Mouse (Mus musculus) hindbrain, embryonic 16.5 days (tissue): ENCODE data around the gene BC048562. TPM values are rescaled to one million over a fixed set of nuclear protein-coding genes. Genes with fewer than 3 reads are reported as not detected.
A peak's percentile ranks its signal among the peaks of the same experiment; 100 is the strongest.

Source experiments
- ATAC-seq: fragments of 200-750 bp; cut with Nextera tagmentation; 2 replicates; pipeline ENCODE4 v1.8.0; 2017; ENCODE audit warnings: moderate TSS enrichment, moderate library complexity
- H3K27ac ChIP-seq: fragments of 300-500 bp; sonication (generic); 2 replicates; pipeline ENCODE4 v1.5.1; 2014; ENCODE audit warnings: low read depth, mild to moderate bottlenecking, control low read depth, low read length, moderate library complexity
- H3K27me3 ChIP-seq: fragments of 300-500 bp; sonication (generic); replicated peaks from 2 replicates; pipeline ENCODE4 v1.6.1; 2014; ENCODE audit warnings: low read length; ENCODE audit not compliant: control insufficient read depth, insufficient read depth
- H3K36me3 ChIP-seq: fragments of 300-500 bp; sonication (generic); 2 replicates; pipeline ENCODE4 v1.6.1; 2014; ENCODE audit warnings: mild to moderate bottlenecking, low read length, moderate library complexity, mixed read lengths; ENCODE audit not compliant: control insufficient read depth, insufficient read depth
- H3K4me1 ChIP-seq: fragments of 300-500 bp; sonication (generic); 2 replicates; pipeline ENCODE4 v1.6.1; 2014; ENCODE audit warnings: low read depth, low read length; ENCODE audit not compliant: control insufficient read depth, insufficient read depth
- H3K4me2 ChIP-seq: fragments of 300-500 bp; sonication (generic); 2 replicates; pipeline ENCODE4 v1.6.1; 2014; ENCODE audit warnings: mild to moderate bottlenecking, low read length, control low read depth, moderate library complexity
- H3K4me3 ChIP-seq: fragments of 300-500 bp; sonication (generic); 2 replicates; pipeline ENCODE4 v1.5.1; 2014; ENCODE audit warnings: mild to moderate bottlenecking, low read length, control low read depth, moderate library complexity
- H3K9ac ChIP-seq: fragments of 300-500 bp; sonication (generic); 2 replicates; pipeline ENCODE4 v1.6.1; 2014; ENCODE audit warnings: low read depth, mild to moderate bottlenecking, control low read depth, low read length, moderate library complexity
- H3K9me3 ChIP-seq: fragments of 300-500 bp; sonication (generic); 2 replicates; pipeline ENCODE4 v1.6.1; 2014; ENCODE audit warnings: mild to moderate bottlenecking, low read length, moderate library complexity; ENCODE audit not compliant: control insufficient read depth
- WGBS: fragments of 180-500 bp; shearing (Covaris S2); extraction: QIAGEN DNeasy Blood & Tissue Kit; methylation state at CpG from one replicate; pipeline ENCODE4 v1.1.7; 2014; 5-methylcytosine and 5-hydroxymethylcytosine counted together
- polyA plus RNA-seq: library from polyadenylated mRNA; unstranded; fragments of >200 nt; fragmentation: Nextera tagmentation; extraction: Ambion mirVana; gene quantifications from 2 replicates; pipeline ENCODE4 v1.2.1, GENCODE M21; 2015

Gene BC048562
- polyA plus RNA-seq, 1 experiment from 2014 or later = not detected

DNA sequence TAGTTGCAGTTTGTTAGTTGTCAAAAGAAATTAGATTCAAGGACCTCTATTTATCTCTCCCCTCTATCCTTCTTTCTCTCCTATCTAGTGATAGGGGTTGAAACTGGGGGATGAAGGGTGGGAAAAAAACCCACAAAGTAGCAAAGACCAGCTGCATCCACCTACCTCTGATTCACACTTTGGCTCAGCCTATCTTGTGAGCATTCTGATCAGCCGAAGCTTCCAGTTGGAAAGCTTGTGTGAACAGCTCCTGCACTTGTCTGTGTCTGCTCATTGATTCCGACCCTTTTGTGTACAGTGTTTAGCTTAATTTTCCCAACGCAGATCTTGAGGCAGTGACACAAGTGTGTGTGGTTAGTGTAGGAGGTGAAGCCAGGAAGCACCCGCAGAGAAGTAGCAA lies 17.2 kb downstream of the BC048562 start:
- Histone ChIP-seq H3K36me3 (0 out of 2 replicates have a peak, but pooled peaks cover 2% of the 10 kb centered on the region), H3K27me3 (no peaks in the 10 kb centered on the region), H3K27ac (peak overlapping the region; percentile 88), H3K4me1 (peaks cover 32% of the 10 kb centered on the region), H3K9ac (peak overlapping the region; percentile 80), H3K9me3 (no peaks in the 10 kb centered on the region), H3K4me3 (peak overlapping the region; percentile 66), H3K4me2 (peak overlapping the region; percentile 76)
- 77% methylated on average over 4 of the region's 4 CpGs for WGBS
- ATAC-seq = no peak

DNA sequence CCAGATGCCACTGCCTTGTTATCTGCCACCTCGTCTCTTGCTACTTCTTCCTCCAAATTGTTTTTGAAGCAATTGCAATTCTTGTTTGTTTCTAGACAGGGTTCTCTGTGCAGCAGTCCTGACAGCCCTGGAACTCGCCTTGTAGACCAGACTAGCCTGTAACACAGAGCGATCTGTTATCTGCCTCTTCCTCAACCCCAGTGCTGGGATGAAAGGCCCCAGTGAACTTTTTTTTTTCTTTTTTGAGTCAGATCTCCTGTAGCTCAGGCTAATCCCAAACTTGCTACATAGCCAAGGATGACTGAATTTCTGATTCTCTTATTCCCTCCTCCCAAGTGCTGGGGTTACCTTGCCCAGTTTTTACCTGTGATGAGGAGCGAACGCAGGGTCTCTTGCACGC lies 18.1 kb downstream of the BC048562 start:
- H3K4me1 ChIP-seq = peaks cover 32% of the 10 kb centered on the region
- no peak overlapping the region for H3K4me3 ChIP-seq
- no peaks in the 10 kb centered on the region for H3K27me3 ChIP-seq
- 91% methylated on average over 6 of the region's 6 CpGs for WGBS
- ATAC-seq = no peak
- no peak overlapping the region for H3K27ac ChIP-seq
- no peaks in the 10 kb centered on the region for H3K9me3 ChIP-seq
- H3K9ac ChIP-seq = no peak overlapping the region
- no peak overlapping the region for H3K4me2 ChIP-seq
- no peaks in the 10 kb centered on the region for H3K36me3 ChIP-seq

DNA sequence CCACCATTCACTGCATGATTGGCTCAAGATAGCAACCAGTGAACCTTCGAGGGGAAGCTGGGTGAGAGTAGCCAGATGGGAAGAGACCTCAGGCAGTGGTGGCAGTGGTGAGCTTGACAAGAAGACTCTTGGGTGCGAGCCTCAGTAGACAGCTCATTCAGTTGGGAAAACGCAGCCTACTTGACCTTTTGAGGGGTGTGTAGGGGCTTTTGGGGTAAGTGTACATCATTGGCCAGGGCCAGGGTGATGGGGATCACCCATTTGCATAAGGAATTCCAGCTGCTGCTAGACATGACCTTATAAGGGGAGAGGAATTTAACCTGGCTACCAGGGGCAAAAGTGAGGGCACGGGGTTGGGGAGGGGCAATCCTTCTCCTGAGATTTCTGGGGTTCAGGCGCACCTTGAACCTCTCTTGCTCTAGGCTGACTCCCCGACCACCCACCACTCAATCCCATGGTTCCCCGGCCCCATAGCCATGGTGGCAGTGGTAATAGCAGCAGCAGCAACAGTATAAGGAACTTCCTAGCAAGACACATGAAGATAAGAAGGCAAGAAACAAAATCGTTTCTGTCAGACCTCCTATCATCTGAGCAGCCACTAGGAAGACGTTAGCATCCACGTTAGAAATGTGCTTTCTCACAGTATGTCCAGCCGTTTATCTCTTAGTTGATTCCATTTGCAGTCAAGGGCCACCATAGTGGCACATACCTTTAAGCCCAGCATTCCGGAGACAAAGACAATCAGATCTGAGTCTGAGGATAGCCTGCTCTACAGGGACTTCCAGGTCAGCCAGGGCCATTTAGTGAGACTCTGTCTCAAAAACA lies 19.7 kb downstream of the BC048562 start:
- no peaks in the 10 kb centered on the region for H3K27me3 ChIP-seq
- no peaks in the 10 kb centered on the region for H3K36me3 ChIP-seq
- no peak for ATAC-seq
- no peak overlapping the region for H3K4me3 ChIP-seq
- H3K4me1 ChIP-seq = peaks cover 16% of the 10 kb centered on the region
- H3K4me2 ChIP-seq = no peak overlapping the region
- 78% methylated on average over 12 of the region's 12 CpGs for WGBS
- no peak overlapping the region for H3K27ac ChIP-seq
- H3K9ac ChIP-seq = no peak overlapping the region; the same call in 1 of the 2 replicates
- H3K9me3 ChIP-seq = no peaks in the 10 kb centered on the region

DNA sequence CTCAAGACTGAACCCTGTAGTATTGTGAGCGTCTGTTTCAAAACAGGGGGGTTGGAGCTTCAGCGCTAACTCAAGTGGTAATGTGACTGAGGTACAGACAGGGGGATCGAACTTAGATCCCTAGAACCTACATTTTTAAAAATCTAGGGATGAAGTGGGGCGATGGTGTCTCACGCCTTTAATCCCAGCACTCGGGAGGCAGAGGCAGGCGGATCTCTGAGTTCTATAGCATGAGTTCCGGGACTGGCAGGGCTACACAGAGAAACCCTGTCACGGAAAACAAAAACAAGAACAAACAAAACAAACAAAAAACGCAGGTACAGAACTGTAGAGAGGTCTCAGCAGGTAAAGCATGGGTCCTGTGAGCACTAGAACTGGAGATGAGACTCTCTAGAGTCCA lies 20.7 kb downstream of the BC048562 start:
- Histone ChIP-seq H3K9ac (no peak overlapping the region), H3K27me3 (no peaks in the 10 kb centered on the region), H3K9me3 (no peaks in the 10 kb centered on the region)

DNA sequence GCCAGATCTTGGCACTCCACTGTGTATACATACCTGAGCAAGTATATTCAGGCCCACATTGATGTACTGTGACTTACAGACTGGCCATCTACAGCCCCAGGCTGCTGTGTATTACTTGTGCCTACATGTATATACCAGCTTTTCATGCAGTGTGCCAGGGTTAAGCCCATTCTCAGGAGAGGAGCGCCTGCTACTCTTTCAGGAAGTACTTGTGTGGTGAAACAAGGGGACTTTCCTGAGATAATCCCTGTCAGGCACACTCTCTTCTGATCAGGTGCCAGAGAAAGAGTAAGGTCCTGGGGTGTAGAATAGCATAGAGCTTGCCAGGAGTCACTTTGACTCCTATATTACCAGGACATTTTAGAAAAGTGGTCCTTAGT lies 23.6 kb downstream of the BC048562 start:
- Histone ChIP-seq H3K9ac (peak overlapping the region; percentile 92; the same call in 1 of the 2 replicates), H3K27me3 (no peaks in the 10 kb centered on the region), H3K4me2 (peak overlapping the region; percentile 97), H3K4me1 (peaks cover 13% of the 10 kb centered on the region), H3K4me3 (peak overlapping the region; percentile 87), H3K9me3 (no peaks in the 10 kb centered on the region), H3K27ac (peak overlapping the region; percentile 88), H3K36me3 (peaks cover 17% of the 10 kb centered on the region)
- 90% methylated on average over 1 of the region's 1 CpGs for WGBS
- 0 out of 2 replicates have a peak, but pooled peaks have one; percentile 6 for ATAC-seq

More for the DNA sequence above, 20.7 kb downstream of the BC048562 start:
- WGBS = 87% methylated on average over 10 of the region's 10 CpGs
- Histone ChIP-seq H3K4me2 (no peak overlapping the region), H3K36me3 (no peaks in the 10 kb centered on the region), H3K4me3 (no peak overlapping the region), H3K27ac (no peak overlapping the region), H3K4me1 (peaks cover 23% of the 10 kb centered on the region)
- no peak for ATAC-seq

DNA sequence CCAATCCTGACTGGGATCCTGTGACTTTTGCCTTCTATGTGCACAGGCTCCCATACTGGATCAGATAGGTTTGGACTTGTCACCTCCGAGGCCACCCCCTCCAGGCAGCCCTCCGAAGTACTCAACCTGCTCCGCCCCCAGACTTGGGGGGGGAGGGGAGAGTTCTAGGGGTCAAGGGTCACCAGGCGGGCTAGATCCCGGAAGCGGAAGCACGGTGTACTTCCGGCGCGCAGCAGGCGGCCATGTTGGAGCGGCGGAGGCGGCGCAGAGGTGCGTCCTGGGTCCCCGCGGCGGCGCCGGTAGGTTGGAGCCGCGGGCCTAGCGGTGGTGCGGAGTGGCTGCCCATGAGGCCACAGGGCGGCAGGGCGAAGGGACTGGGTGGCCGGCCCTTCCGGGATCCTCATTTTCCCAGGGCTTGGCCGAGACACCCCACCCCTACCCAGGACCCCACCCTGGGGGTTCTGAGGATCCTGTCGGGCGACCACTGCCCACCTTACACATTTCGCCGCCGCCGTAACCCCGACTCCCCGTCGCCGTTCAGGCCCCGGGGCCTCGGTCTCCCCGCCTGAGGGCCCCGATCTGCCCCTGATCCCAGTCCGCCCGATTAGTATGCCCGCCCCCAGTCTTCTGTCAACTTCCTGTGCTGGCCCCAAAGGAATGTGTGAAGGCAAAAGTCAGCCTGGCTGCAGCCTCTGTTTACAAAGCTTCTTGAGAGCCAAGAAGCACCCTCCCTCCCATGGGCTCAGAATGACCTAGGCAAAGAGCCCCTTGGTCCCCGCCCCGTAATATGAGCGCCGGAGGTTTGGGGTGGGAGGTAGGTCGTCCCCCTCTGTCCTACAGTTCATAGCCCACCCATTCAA lies 24.3 kb downstream of the BC048562 start, which contains the start of gene Ccdc71:
Gene Ccdc71 (plus strand): TSS at position 209 of the 860 bp plus-strand sequence.
- peak within 1 kb of the TSS; percentile 92 for H3K9ac ChIP-seq
- ATAC-seq = peak; percentile 85
- no peaks in the 10 kb centered on the region for H3K9me3 ChIP-seq
- H3K27ac ChIP-seq = peak within 1 kb of the TSS; percentile 88
- H3K4me2 ChIP-seq = peak within 1 kb of the TSS; percentile 97
- peaks cover 19% of the 10 kb centered on the region for H3K36me3 ChIP-seq
- WGBS = under 1% methylated on average over 46 of the region's 52 CpGs
- peak within 1 kb of the TSS; percentile 87 for H3K4me3 ChIP-seq
- H3K4me1 ChIP-seq = peaks cover 13% of the 10 kb centered on the region
- no peaks in the 10 kb centered on the region for H3K27me3 ChIP-seq

DNA sequence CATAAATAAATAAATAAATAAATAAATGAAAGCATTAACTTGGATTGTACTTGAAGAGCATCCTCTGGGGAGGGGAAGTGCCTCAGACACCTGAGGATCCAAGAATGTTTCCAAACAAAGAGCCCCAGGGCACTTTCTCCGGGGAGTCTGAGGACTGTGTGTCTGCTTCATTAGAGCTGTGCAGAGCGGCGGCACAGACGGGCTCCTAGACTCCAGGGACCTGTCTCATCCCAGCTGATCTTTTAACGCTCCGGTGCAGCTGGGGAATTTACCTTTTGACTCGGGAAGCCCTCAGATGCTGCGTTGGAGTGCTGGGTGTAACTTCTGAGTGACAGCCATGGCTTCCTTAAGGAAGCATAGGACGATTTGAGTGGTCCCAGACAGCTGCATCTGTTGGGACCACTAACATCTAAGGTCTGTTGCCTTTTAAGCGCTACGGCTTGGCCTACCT lies 24.9 kb downstream of the BC048562 start, which contains the start of gene Klhdc8b:
Gene Klhdc8b (minus strand): TSS at position 401 of the 451 bp plus-strand sequence.
- H3K36me3 ChIP-seq = peaks cover 20% of the 10 kb centered on the region
- peak; percentile 37 for ATAC-seq
- H3K27me3 ChIP-seq = no peaks in the 10 kb centered on the region
- H3K9ac ChIP-seq = peak within 1 kb of the TSS; percentile 92
- peak within 1 kb of the TSS; percentile 88 for H3K27ac ChIP-seq
- no peaks in the 10 kb centered on the region for H3K9me3 ChIP-seq
- peak within 1 kb of the TSS; percentile 97 for H3K4me2 ChIP-seq
- WGBS = 24% methylated on average over 11 of the region's 11 CpGs
- H3K4me3 ChIP-seq = peak within 1 kb of the TSS; percentile 87
- H3K4me1 ChIP-seq = peaks cover 13% of the 10 kb centered on the region

DNA sequence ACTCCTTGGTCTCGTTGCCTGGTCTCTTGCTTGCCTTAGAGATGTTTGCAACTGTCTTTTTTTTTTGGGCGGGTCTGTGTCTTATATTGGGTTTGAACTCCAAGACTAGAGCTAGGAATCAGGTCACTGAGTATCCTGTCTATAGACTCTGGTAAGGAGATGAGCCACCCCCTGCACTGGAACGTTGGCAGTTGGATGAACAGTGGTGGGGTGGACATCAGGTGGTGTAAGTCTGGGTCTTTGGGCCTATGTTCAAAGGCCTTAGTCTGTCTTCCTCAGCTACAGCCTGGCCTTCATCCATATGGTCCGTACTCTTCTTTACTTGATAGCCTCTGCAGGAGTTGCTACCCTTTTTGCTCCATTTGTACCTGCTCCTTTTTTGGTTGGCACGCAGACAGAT lies 25.4 kb downstream of the BC048562 start:
- Histone ChIP-seq H3K4me2 (peak overlapping the region; percentile 97), H3K4me3 (peak overlapping the region; percentile 87), H3K4me1 (peaks cover 13% of the 10 kb centered on the region), H3K27me3 (no peaks in the 10 kb centered on the region), H3K9ac (no peak overlapping the region), H3K9me3 (no peaks in the 10 kb centered on the region), H3K36me3 (peaks cover 20% of the 10 kb centered on the region), H3K27ac (no peak overlapping the region)
- ATAC-seq = no peak
- WGBS = 89% methylated on average over 5 of the region's 5 CpGs

DNA sequence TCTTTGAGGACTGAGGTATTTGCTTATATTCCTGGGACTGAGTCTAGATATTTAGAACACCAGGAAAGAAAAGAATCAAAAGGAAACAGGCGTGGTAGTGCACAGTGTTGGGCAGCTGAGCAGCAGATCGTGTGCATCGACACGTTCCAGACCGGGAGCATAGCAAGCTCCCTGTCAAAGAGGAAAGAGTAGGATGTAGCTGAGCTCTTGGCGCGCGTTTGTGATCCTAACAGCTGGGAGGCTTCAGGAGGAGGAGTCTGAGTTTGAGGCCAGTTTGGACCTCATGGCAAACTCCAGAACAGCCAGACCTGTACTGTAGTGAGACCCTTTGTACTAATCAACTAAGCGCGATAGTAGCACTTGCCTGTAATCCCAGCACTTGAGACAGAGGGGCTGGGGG lies 25.9 kb downstream of the BC048562 start:
- Histone ChIP-seq H3K27me3 (no peaks in the 10 kb centered on the region), H3K4me1 (peaks cover 13% of the 10 kb centered on the region), H3K4me2 (no peak overlapping the region), H3K9ac (no peak overlapping the region), H3K4me3 (no peak overlapping the region), H3K27ac (no peak overlapping the region), H3K36me3 (peaks cover 20% of the 10 kb centered on the region), H3K9me3 (no peaks in the 10 kb centered on the region)
- WGBS = 87% methylated on average over 10 of the region's 10 CpGs
- ATAC-seq = no peak
